Mouse (Mus musculus) small intestine, adult 2 months (tissue): ENCODE results near the gene Mtfr1l. TPM values are rescaled to one million over a fixed set of nuclear protein-coding genes. Genes with fewer than 3 reads are reported as not detected.
"Not testable (repeated sequence)": the region's sequence is repeated elsewhere in the genome, so short reads cannot be mapped to it uniquely, and the experiment has no call there.

Experiments used
- H3K27ac ChIP-seq: fragments of 200-500 bp; 2 replicates; pipeline ENCODE4 v1.5.1; 2012; ENCODE audit warnings: low read depth, low read length, control low read depth, inconsistent platforms; ENCODE audit not compliant: insufficient read depth
- H3K27me3 ChIP-seq: fragments of 200-500 bp; 2 replicates; pipeline ENCODE4 v1.6.1; 2012; ENCODE audit warnings: mild to moderate bottlenecking, moderate library complexity, low read length, inconsistent platforms; ENCODE audit not compliant: control insufficient read depth, insufficient read depth
- H3K36me3 ChIP-seq: fragments of 200-500 bp; 2 replicates; pipeline ENCODE4 v1.6.1; 2012; ENCODE audit warnings: mild to moderate bottlenecking, low read length, control low read depth, inconsistent platforms; ENCODE audit not compliant: control insufficient read depth, insufficient read depth
- H3K4me1 ChIP-seq: fragments of 200-500 bp; 2 replicates; pipeline ENCODE4 v1.6.1; 2012; ENCODE audit warnings: low read length, inconsistent platforms, mixed read lengths; ENCODE audit not compliant: control insufficient read depth, insufficient read depth, insufficient read length
- H3K4me3 ChIP-seq: fragments of 200-500 bp; 2 replicates; pipeline ENCODE4 v1.5.1; 2012; ENCODE audit warnings: low read depth, mild to moderate bottlenecking, control low read depth, inconsistent platforms, low read length, moderate library complexity
- CTCF ChIP-seq: fragments of 200-500 bp; IDR thresholded peaks from 2 replicates; pipeline ENCODE4 v1.5.1; 2012; ENCODE audit warnings: low read depth, mild to moderate bottlenecking, control low read depth, inconsistent platforms, low read length, moderate library complexity, mixed read lengths; ENCODE audit not compliant: insufficient replicate concordance, insufficient read length; ENCODE audit errors: extremely low read depth
- POLR2A ChIP-seq: fragments of 200-500 bp; IDR thresholded peaks from 2 replicates; pipeline ENCODE4 v1.6.1; 2012; ENCODE audit warnings: low read depth, mild to moderate bottlenecking, control low read depth, inconsistent platforms, low read length, moderate library complexity
- WGBS: fragments of 180-500 bp; shearing (Covaris S2); methylation state at CpG from one replicate; pipeline ENCODE4 v1.1.7; 2018; 5-methylcytosine and 5-hydroxymethylcytosine counted together
- polyA plus RNA-seq: library from polyadenylated mRNA; depleted of rRNA; stranded (reverse); fragments of >200 nt; gene quantifications from 2 replicates; pipeline ENCODE4 v1.2.3, GENCODE M21; 2012

Gene Mtfr1l
- polyA plus RNA-seq, 1 experiment, result 55.7 TPM

DNA sequence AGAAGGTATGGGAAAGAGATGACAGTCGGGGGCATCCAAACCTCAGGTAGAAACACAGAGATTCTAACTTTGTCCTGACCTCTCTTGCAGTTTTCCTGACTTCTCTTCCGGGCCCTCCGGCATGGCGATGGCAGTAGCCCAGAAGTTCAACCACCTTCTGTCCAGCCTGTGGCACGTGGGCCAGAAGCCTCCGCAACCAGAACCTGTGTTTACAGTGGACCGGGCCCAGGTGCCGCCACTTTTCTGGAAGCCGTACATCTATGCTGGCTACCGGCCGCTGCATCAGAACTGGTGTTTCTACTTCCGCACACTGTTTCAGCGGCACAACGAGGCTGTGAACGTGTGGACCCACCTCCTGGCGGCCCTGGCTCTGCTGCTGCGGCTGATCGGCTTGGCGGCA lies 28.5 kb downstream of the Mtfr1l start:
- WGBS, result 90% methylated on average over 19 of the region's 19 CpGs
- H3K4me1 ChIP-seq, result peaks cover 5% of the 10 kb centered on the region
- H3K36me3 ChIP-seq, result peaks cover 5% of the 10 kb centered on the region; the same call in 1 of the 2 replicates
- no peaks in the 10 kb centered on the region for H3K27me3 ChIP-seq
- H3K4me3 ChIP-seq, result no peak overlapping the region
- TF ChIP-seq CTCF (no peak), POLR2A (no peak)
- no peak overlapping the region for H3K27ac ChIP-seq

DNA sequence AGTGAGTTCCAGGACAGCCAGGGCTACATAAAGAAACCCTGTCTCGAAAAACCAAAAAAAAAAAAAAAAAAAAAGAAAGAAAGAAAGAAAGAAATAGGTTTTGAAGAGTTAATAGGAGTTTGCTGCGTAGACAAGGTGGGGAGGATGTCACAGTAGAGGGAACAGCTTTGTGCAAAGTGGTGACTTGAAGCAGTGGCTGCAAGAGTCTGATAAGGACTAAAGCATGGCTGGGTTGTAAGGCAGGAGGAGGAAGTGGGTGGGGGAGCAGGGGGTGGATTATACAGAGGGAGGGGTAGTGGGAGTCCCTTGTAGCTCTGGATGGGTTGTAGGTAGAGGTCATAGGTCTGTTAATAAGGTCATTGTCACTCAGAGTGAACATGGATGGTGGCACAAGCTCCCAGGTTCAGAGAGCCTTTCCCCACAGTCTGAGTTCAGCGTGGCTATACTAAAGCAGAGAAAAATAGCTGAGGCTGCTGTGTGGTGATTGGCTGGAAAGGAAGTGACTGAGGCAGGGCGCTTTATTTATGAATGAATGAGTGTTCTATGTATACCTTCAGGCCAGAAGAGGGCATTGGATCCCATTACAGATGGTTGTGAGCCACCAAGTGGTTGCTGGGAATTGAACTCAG lies 29.1 kb downstream of the Mtfr1l start:
- Histone ChIP-seq H3K27me3 (no peaks in the 10 kb centered on the region), H3K27ac (no peak overlapping the region), H3K4me1 (peaks cover 4% of the 10 kb centered on the region), H3K36me3 (peaks cover 5% of the 10 kb centered on the region; the same call in 1 of the 2 replicates), H3K4me3 (no peak overlapping the region)
- TF ChIP-seq POLR2A (no peak), CTCF (no peak)
- 84% methylated on average over 4 of the region's 4 CpGs for WGBS

DNA sequence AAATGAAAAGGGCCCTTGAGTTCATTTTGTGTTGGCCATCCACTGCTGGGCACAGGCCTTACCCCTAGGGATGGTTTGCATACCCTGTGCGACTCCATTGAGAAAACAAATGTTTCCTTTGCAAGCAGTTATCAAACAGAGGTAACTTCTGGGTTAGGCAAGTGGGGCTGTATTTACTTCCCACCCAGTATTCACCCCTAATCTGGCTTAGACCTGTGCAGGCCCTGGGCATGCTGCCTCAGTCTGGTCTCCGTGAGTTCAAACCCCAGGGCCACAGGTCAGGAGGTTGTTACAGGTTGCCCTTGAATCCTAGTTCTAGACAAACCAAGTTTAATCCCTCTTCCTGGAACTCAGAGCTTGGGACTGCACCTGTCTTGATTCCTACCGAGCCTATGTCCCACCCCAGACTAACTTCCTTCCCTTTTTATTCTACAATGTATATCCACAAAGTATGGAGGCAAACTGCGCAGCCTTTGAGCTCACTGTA lies 29.8 kb downstream of the Mtfr1l start:
- H3K27ac ChIP-seq, result no peak overlapping the region
- no peak overlapping the region for H3K4me3 ChIP-seq
- no peaks in the 10 kb centered on the region for H3K27me3 ChIP-seq
- WGBS, result 87% methylated on average over 4 of the region's 4 CpGs
- peaks cover 5% of the 10 kb centered on the region; the same call in 1 of the 2 replicates for H3K36me3 ChIP-seq
- H3K4me1 ChIP-seq, result peaks cover 2% of the 10 kb centered on the region; the same call in 1 of the 2 replicates
- no peak for TF ChIP-seq POLR2A
- no peak for TF ChIP-seq CTCF

DNA sequence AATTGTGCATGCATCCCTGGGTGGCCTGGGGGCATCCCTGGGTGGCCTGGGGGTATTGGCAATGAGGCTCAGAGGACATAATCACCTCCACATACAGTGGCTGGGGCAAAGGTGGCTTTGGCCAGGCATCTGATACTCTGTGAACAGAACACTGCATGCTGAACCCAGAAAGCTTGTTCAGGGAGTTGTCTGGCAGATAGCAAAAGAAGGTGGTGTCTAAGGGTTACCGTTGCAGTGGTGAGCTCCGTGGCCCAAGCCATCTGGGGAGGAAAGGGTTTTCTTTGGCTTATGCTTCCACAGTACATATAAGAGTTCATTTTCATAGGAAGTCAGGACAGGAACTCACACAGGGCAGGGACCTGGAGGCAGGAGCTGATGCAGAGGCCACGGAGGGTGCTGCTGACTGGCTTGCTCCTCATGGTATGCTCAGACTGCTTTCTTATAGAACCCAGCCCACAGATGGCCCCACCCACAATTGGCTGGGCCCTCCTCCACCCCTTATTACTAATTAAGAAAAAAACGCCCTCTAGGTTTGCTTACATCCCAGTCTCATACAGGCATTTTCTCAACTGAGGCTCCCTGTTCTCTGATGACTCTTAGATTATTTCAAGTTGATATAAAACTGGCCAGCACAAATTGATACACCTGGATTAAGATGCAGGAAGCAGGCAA lies 31.4 kb downstream of the Mtfr1l start:
- Histone ChIP-seq H3K27ac (no peak overlapping the region), H3K4me1 (peaks cover under 1% of the 10 kb centered on the region; the same call in 1 of the 2 replicates), H3K4me3 (no peak overlapping the region), H3K27me3 (no peaks in the 10 kb centered on the region), H3K36me3 (peaks cover 5% of the 10 kb centered on the region; the same call in 1 of the 2 replicates)
- no peak for TF ChIP-seq CTCF
- no peak for TF ChIP-seq POLR2A
- WGBS, result 69% methylated on average over 4 of the region's 4 CpGs

DNA sequence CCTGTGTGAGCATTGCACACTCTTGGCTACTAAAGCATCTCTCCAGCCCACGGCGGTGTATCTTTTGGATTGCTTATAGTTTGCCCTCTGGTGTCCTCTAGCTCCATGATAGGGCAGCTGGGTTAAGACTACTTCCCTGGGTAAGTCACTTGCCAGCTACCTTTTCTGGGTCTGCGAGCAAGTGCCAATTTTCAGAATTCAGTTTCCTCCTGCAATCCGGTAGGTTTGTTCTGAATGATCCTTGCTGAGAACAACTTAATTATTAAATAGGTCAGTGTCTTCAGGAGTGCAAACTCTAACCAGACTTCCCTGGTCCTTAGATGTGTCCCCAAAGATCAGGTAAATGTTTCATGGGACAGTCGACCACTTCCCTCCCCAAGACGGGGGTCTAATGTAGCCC lies 34.1 kb downstream of the Mtfr1l start:
- H3K27me3 ChIP-seq, result no peaks in the 10 kb centered on the region
- H3K36me3 ChIP-seq, result no peaks in the 10 kb centered on the region
- H3K4me1 ChIP-seq, result peaks cover 13% of the 10 kb centered on the region; the same call in 1 of the 2 replicates
- H3K4me3 ChIP-seq, result no peak overlapping the region
- no peak for TF ChIP-seq CTCF
- TF ChIP-seq POLR2A, result no peak
- WGBS, result 92% methylated on average over 6 of the region's 6 CpGs
- no peak overlapping the region for H3K27ac ChIP-seq

DNA sequence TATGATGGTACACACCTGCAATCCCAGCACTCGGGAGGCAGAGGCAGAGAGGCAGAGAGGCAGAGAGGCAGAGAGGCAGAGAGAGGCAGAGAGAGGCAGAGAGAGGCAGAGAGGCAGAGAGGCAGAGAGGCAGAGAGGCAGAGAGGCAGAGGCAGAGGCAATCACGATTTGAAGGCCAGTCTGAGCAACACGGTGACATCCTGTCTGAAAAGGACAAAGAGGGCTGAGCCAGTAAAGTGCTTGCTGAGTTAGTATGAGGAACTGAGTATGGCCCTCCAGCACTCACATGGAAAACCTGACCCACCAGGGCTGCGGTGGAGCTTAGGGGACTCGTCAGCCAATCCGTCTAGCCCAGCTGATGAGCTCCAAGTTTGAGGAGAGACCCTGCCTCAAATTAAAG lies 36.2 kb downstream of the Mtfr1l start:
- H3K27ac ChIP-seq, result not testable (repeated sequence)
- 79% methylated on average over 6 of the region's 6 CpGs for WGBS

DNA sequence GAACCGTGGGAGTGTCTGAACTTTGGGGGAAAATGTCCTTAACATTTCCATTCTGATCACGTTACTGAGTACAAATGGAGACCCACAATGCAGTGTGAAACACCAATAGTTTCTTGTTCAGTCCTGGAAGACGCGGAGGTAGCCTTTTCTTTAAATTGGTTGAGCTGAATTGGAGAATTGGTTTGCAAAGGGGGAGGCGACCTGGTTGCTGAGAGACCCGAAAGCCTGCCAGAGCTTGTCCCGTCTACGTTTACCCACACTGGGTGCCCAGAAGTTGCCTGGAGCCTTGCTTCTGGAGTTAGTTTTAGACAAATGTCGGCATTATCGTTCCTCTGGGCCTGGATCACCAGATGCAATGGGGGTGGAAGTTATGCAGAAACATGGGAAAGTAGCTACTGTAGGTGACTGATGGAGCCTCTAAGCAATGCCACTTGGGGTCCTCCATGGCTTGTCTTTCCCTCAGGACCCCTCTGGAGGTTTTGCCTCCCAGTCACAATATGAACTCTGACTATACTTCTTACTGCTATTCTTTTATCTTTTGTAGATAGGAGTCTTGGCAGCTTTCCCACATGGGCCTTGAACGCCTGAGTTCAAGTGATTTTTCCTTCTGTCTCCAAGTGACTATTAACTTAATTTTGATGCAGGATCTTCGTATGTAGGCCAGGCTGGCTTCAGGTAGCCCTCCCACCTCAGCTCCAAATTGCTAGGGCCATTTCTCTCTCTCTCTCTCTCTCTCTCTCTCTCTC lies 37.0 kb downstream of the Mtfr1l start:
- Histone ChIP-seq H3K27me3 (no peaks in the 10 kb centered on the region), H3K4me3 (no peak overlapping the region), H3K4me1 (peaks cover 35% of the 10 kb centered on the region), H3K27ac (no peak overlapping the region), H3K36me3 (no peaks in the 10 kb centered on the region)
- TF ChIP-seq POLR2A (no peak), CTCF (no peak)
- 37% methylated on average over 12 of the region's 12 CpGs for WGBS

More for the DNA sequence above, 36.2 kb downstream of the Mtfr1l start:
- H3K4me1 ChIP-seq, result peaks cover 30% of the 10 kb centered on the region
- H3K4me3 ChIP-seq, H3K27me3 ChIP-seq, H3K36me3 ChIP-seq: not testable (repeated sequence)
